Mouse (Mus musculus): ENCODE measurements at regions not wholly inside any gene's neighbourhood (a gene's known extent, or its start where the extent isn't known, plus 50 kb on each side); places are given as distances from the start of the nearest gene placed in this dataset.
A peak's percentile ranks its signal among the peaks of the same experiment; 100 is the strongest.

DNA sequence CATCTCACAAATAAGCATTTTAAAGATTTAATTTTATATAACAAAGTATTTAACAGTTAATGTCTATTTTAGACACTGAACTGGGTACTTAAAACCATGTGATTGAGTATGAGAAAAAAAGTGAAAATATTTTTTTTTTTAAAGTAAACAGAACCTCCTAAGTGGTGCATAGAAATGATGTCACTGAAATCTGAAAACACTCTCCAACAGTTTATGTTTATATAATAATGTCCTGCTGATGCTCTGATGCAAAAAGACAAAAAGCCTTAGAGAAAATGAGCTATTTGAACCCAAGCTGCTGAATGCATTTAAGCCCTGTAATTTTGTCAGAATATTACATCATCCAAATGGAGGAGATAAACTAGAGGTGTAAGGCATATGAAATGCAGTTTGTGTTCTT lies 3447.1 kb downstream of the 9330182O14Rik start:
- H3K27me3 ChIP-seq (ENCODE audit: insufficient read depth, poor library complexity, severe bottlenecking): no peaks in the 10 kb centered on the region
- DNase-seq (ENCODE audit: low spot score): no peak
- H3K4me1 ChIP-seq (replicated peaks): no peaks in the 10 kb centered on the region
- no peak overlapping the region for H3K27ac ChIP-seq
- no peaks in the 10 kb centered on the region for H3K9me3 ChIP-seq
- H3K4me3 ChIP-seq: no peak overlapping the region
- no peaks in the 10 kb centered on the region for H3K36me3 ChIP-seq

DNA sequence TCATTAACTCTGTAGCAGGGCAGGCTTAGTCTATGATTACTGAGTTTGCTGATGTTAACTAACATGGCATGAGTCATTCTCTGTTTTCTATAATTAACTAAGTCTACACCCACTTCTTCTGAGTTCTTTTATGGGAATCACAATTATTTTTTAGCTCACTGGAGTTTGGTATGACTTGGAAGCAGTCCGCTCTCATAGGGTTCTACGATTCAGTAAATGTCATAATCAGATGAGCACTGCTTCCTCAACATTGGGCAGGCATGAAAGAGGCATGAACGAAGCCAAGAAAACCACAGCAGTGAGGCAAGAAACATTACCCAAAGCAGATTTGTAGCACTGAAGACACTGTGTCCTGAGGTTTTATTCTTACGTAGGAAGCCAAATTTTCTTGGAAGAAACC lies 3451.6 kb downstream of the 9330182O14Rik start:
- Histone ChIP-seq H3K36me3 (no peaks in the 10 kb centered on the region), H3K27me3 (ENCODE audit: insufficient read depth, poor library complexity, severe bottlenecking) (no peaks in the 10 kb centered on the region), H3K4me1 (replicated peaks) (no peaks in the 10 kb centered on the region), H3K27ac (no peak overlapping the region), H3K9me3 (no peaks in the 10 kb centered on the region), H3K4me3 (no peak overlapping the region)
- DNase-seq (ENCODE audit: low spot score): no peak
- 91% methylated on average over 4 of the region's 4 CpGs for WGBS

DNA sequence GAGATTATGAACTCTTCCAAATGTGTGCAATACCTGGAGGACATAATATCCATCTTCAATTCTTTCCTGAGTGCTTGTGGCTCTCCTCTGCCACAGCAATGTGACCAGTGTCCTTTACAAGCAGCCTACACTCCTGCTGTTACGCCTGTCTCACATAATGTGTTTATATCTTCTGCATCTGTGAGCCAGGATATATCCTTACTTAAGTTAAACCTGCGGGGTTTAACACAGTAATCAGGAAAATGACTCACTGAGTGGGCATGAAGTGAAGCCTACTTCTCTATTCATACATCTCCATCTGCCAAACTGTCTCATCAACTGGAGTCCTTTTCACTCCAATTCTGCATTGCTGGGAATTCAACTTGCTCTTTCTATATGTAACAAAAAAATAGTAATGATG lies 3453.9 kb downstream of the 9330182O14Rik start:
- DNase-seq (ENCODE audit: low spot score): no peak

DNA sequence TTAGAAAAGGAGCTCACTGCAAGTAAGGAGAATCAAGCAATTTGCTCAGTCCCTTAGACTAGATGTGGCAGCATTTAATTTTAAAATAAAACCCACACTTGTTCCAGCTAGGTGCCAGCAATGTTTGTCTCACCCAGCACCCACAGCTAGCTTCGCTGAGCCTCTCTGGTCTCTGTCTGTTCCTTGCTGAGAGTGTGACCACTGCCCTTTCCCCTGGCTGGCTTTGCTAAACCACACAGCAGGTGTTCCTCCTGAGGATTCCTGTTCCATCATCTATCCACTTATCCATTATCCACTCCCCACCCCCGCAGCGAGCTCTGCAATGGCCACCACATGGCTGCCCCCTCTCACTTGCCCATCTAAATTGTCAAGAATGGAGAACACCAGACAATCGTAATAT lies 3473.5 kb downstream of the 9330182O14Rik start:
- H3K27me3 ChIP-seq (ENCODE audit: insufficient read depth, poor library complexity, severe bottlenecking): no peaks in the 10 kb centered on the region
- WGBS: 79% methylated on average over 4 of the region's 4 CpGs
- no peaks in the 10 kb centered on the region for H3K36me3 ChIP-seq
- no peaks in the 10 kb centered on the region for H3K4me1 ChIP-seq (replicated peaks)
- no peaks in the 10 kb centered on the region for H3K9me3 ChIP-seq
- H3K27ac ChIP-seq: no peak overlapping the region
- no peak for DNase-seq (ENCODE audit: low spot score)
- no peak overlapping the region for H3K4me3 ChIP-seq

More for the DNA sequence above, 3453.9 kb downstream of the 9330182O14Rik start:
- Histone ChIP-seq H3K27me3 (ENCODE audit: insufficient read depth, poor library complexity, severe bottlenecking) (no peaks in the 10 kb centered on the region), H3K27ac (no peak overlapping the region), H3K4me3 (no peak overlapping the region), H3K36me3 (no peaks in the 10 kb centered on the region), H3K4me1 (replicated peaks) (no peaks in the 10 kb centered on the region), H3K9me3 (no peaks in the 10 kb centered on the region)
- 74% methylated on average over 2 of the region's 2 CpGs for WGBS

DNA sequence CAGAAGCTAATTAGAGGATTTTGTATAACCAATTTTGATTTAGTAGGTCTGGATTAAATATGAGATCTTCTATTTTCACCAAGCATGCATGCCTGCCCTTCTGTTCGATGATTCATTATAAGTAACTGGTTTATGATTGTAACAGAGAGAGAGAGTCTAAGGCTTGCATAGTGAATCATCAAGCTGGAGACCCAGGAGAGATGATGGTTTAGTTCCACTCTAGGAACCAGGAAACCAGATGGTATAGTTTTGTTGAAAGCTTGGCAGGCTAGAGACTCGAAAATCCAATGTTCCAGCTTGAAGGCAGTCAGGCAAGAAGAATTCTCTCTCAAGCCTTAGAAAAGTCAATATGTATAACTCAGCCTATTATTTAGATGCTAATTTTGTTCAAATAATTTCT lies 3475.7 kb downstream of the 9330182O14Rik start:
- no peak overlapping the region for H3K4me3 ChIP-seq
- H3K4me1 ChIP-seq (replicated peaks): no peaks in the 10 kb centered on the region
- H3K27me3 ChIP-seq (ENCODE audit: insufficient read depth, poor library complexity, severe bottlenecking): no peaks in the 10 kb centered on the region
- H3K9me3 ChIP-seq: no peaks in the 10 kb centered on the region
- WGBS: 75% methylated on average over 2 of the region's 2 CpGs
- H3K27ac ChIP-seq: no peak overlapping the region
- no peak for DNase-seq (ENCODE audit: low spot score)
- H3K36me3 ChIP-seq: no peaks in the 10 kb centered on the region

DNA sequence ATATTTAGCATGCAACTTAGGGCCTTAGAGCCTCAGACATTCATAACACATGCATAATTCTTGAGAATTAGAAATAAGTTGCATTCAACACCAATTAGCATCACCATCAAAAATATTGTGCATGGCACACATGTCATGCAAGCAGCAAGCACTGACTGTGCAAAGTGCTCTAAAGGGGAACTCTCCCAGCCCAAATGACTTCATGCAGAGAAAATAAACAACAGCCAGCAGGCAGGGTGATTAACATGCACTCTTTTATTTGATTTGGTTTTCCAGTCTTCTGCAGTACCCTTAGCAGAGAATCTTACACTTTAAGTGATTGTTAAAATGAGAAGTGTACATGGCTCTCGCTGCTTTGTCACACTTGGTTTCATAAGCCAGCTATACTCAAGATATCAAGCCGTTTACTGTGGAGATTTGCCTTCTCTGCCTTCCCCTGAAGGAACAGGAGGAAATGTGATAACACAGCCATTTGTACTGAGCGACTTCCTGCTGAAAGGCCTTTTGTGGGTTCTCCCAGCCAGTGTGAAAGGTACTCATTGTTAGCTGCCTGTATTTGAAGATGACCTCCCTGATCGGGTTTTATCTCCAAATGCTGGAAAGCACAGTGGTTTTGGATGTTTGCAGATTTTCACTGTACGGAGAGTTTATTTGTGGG lies 3480.0 kb downstream of the 9330182O14Rik start:
- DNase-seq (ENCODE audit: low spot score): peak; percentile 3

DNA sequence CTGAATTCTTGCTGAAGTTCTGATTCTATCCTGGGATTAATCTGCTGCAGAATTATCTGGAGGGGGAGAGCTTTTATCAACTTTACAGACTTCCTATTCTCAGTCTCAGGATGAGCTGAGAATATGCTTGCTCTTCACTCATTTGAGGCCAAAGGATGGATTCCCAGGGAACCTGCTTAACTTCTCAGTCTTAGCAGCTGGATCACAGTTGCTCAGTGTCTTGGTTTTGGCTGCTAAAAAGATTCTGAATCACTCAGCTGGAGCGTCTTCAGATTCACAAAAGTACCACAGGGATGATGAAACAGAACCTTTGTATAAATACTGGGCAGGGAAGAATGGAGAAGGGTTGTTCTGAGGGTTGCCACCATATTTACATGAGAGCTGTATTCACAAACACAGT lies 3481.6 kb downstream of the 9330182O14Rik start:
- Histone ChIP-seq H3K4me3 (no peak overlapping the region), H3K4me1 (replicated peaks) (no peaks in the 10 kb centered on the region), H3K27me3 (ENCODE audit: insufficient read depth, poor library complexity, severe bottlenecking) (no peaks in the 10 kb centered on the region), H3K36me3 (no peaks in the 10 kb centered on the region), H3K27ac (no peak overlapping the region), H3K9me3 (no peaks in the 10 kb centered on the region)
- WGBS: 80% methylated on average over 1 of the region's 1 CpGs
- DNase-seq (ENCODE audit: low spot score): no peak

More for the DNA sequence above, 3480.0 kb downstream of the 9330182O14Rik start:
- Histone ChIP-seq H3K36me3 (no peaks in the 10 kb centered on the region), H3K4me3 (no peak overlapping the region), H3K4me1 (replicated peaks) (no peaks in the 10 kb centered on the region), H3K27ac (no peak overlapping the region), H3K9me3 (no peaks in the 10 kb centered on the region), H3K27me3 (ENCODE audit: insufficient read depth, poor library complexity, severe bottlenecking) (no peaks in the 10 kb centered on the region)
- WGBS: 31% methylated on average over 5 of the region's 5 CpGs

DNA sequence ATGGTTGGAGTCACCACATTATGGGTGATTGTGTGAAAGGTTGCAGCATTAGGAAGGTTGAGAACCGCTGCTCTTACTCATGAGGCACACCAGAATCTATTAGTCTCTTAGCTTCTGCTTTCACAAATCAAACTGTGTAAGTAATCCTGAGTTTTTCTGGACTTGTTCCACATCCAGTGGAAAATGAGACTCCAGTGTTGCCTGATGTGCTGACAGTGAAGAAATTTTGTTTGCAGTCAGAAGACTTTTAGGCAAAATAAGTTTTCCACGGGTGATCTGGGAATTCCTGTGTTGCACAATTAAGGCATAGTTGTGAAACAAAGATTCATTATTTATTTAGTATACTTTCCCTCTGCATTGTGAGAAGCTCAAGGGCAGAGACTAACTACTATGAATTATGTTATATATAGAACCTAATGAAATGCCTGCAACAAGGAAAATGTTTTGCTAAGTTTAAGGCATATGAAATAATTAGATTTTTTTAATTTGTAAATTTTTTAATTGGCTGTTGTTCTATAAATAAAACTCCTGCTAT lies 3490.3 kb downstream of the 9330182O14Rik start:
- H3K27me3 ChIP-seq (ENCODE audit: insufficient read depth, poor library complexity, severe bottlenecking): no peaks in the 10 kb centered on the region
- no peaks in the 10 kb centered on the region for H3K4me1 ChIP-seq (replicated peaks)
- no peak for DNase-seq (ENCODE audit: low spot score)
- H3K36me3 ChIP-seq: no peaks in the 10 kb centered on the region
- H3K27ac ChIP-seq: no peak overlapping the region
- 75% methylated on average over 2 of the region's 2 CpGs for WGBS
- H3K9me3 ChIP-seq: no peaks in the 10 kb centered on the region
- no peak overlapping the region for H3K4me3 ChIP-seq

DNA sequence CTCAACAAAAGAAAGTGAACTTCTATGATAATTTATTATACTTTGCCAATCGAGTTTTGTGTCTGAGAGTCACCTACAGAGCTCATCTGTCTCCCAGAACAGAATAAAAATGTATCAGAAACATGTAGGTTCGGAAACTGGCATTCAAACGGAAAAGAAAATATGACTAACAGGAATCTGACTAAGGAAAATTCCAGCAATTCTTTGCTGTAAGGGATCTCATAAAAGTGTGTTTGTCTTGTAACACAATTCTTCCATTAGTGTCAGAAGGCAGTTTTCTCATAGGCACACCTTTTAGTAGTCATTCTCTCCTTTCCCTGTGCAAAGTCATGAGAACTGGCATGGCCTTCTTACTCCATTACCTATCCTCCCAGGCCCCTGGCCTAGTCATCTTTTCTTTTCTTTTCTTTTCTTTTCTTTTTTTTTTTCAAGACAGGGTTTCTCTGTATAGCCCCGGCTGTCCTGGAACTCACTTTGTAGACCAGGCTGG lies 3490.9 kb downstream of the 9330182O14Rik start:
- Histone ChIP-seq H3K36me3 (no peaks in the 10 kb centered on the region), H3K4me3 (no peak overlapping the region), H3K27me3 (ENCODE audit: insufficient read depth, poor library complexity, severe bottlenecking) (no peaks in the 10 kb centered on the region), H3K4me1 (replicated peaks) (no peaks in the 10 kb centered on the region), H3K9me3 (no peaks in the 10 kb centered on the region), H3K27ac (no peak overlapping the region)
- DNase-seq (ENCODE audit: low spot score): no peak
- WGBS: 73% methylated on average over 4 of the region's 4 CpGs

DNA sequence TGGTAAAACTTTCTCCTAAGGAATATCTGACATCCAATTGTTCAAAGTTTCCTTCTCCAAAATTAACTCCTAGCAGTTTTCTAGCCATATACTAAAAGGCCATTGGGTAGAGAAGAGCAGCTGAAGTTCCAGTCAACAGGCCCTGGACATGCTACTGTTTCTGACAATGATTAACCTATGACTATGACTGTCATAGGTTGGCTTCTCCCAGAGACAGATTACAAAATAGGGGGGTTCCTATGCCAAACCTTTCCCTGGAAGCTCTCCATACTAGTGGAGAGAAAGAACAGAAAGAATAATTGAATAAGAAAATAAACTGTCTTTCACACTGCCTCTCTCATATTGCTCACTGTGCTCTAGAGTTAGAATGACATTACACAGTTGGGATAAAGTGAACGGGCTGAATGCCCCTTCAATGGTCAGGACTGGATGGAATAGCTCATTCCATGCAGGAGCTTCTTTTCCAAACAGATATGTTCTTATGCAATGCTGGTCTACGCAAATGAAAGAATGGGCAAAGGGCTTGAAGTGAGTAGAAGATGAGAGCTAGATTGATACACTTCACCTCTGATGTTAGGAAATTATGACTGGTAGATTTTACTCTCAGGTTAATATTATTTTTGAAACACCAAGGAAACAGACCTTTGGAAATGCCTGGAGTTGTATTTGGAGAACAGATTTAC lies 3516.8 kb downstream of the 9330182O14Rik start:
- WGBS: 81% methylated on average over 2 of the region's 2 CpGs
- no peaks in the 10 kb centered on the region for H3K27me3 ChIP-seq (ENCODE audit: insufficient read depth, poor library complexity, severe bottlenecking)
- H3K4me3 ChIP-seq: no peak overlapping the region
- no peak for DNase-seq (ENCODE audit: low spot score)
- H3K36me3 ChIP-seq: no peaks in the 10 kb centered on the region
- H3K27ac ChIP-seq: no peak overlapping the region
- no peaks in the 10 kb centered on the region for H3K4me1 ChIP-seq (replicated peaks)
- H3K9me3 ChIP-seq: no peaks in the 10 kb centered on the region

DNA sequence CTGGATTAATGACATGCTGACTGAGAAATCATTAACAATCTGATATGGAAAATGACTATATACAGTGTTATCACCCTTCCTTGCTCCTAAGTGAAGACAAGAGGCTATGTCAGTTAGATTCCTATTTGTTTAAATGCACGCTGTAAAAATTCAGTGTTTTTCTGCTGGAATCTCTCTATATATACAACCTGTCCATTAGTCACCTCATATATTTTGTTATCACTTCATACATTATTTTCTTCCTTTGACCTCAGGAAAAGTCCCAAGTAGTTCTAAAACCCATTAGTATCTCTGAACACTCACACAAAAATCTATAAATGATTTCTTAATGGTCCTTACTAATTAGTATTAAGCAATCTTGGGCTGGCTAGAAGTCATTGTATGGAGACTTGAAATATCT lies 3529.5 kb downstream of the 9330182O14Rik start:
- Histone ChIP-seq H3K9me3 (no peaks in the 10 kb centered on the region), H3K27ac (no peak overlapping the region), H3K4me1 (replicated peaks) (no peaks in the 10 kb centered on the region), H3K27me3 (ENCODE audit: insufficient read depth, poor library complexity, severe bottlenecking) (no peaks in the 10 kb centered on the region), H3K36me3 (no peaks in the 10 kb centered on the region), H3K4me3 (no peak overlapping the region)
- WGBS: 84% methylated on average over 1 of the region's 1 CpGs
- DNase-seq (ENCODE audit: low spot score): no peak

DNA sequence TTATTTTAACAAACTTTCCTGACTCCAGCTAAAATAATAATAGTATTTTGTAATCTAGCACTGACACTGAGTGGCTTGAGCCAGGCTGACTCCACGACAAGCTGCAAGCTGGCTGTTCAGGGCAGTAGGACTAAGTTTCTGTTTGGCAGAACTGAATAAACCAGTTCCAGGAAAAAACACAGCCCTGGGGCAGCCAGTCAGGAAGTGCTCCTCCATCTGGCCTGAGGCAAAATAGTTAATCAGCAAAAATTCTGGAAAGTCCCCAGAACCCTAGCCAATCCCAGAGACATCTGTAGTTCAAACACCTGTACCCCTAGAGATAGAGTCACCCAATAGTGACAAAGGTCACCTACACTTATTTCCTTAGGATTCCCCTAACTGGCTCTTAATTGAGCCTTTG lies 3544.7 kb downstream of the 9330182O14Rik start:
- H3K9me3 ChIP-seq: no peaks in the 10 kb centered on the region
- 59% methylated on average over 1 of the region's 1 CpGs for WGBS
- no peaks in the 10 kb centered on the region for H3K36me3 ChIP-seq
- no peaks in the 10 kb centered on the region for H3K27me3 ChIP-seq (ENCODE audit: insufficient read depth, poor library complexity, severe bottlenecking)
- no peak overlapping the region for H3K27ac ChIP-seq
- H3K4me3 ChIP-seq: no peak overlapping the region
- no peak for DNase-seq (ENCODE audit: low spot score)
- H3K4me1 ChIP-seq (replicated peaks): no peaks in the 10 kb centered on the region

DNA sequence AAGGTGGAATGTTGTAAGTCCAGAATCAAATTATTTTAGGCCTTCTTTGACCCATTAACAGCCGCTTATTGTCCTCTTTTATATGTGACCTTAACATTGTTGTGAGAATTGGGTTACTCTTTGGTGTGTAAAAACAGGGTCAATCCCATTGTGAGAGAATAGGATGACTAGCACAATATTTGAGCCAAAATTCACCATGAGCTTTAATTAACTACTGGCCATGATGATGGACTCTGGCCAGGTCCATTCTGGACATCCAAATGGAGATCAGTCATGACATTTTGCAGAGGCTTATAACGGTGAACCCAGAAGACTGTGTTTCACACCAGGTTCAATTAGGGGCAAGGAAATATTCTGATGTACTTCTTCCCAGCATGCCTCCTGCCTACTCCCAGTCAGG lies 3548.0 kb downstream of the 9330182O14Rik start:
- H3K27me3 ChIP-seq (ENCODE audit: insufficient read depth, poor library complexity, severe bottlenecking): no peaks in the 10 kb centered on the region
- 91% methylated on average over 2 of the region's 2 CpGs for WGBS
- H3K4me3 ChIP-seq: no peak overlapping the region
- no peaks in the 10 kb centered on the region for H3K4me1 ChIP-seq (replicated peaks)
- no peak for DNase-seq (ENCODE audit: low spot score)
- no peak overlapping the region for H3K27ac ChIP-seq
- H3K36me3 ChIP-seq: no peaks in the 10 kb centered on the region
- H3K9me3 ChIP-seq: no peaks in the 10 kb centered on the region

All from hindbrain, embryonic 10.5 days (tissue).